Mouse (Mus musculus) intestine, embryonic 14.5 days (tissue): ENCODE data around the gene Fstl4. TPM values are rescaled to one million over a fixed set of nuclear protein-coding genes. Genes with fewer than 3 reads are reported as not detected.
A peak's percentile ranks its signal among the peaks of the same experiment; 100 is the strongest.

Experiments
- ATAC-seq: fragments of 200-750 bp; cut with Nextera tagmentation; replicated peaks from 2 replicates; pipeline ENCODE4 v1.8.0; 2017; ENCODE audit warnings: low read depth, moderate number of reproducible peaks, moderate TSS enrichment, moderate library complexity; ENCODE audit not compliant: low FRiP score, low TSS enrichment
- DNase-seq: peaks from one replicate; pipeline ENCODE4 v3.0.0-alpha.2; 2018; ENCODE audit warnings: low spot score
- H3K27ac ChIP-seq: fragments of 300-500 bp; sonication (generic); 2 replicates; pipeline ENCODE4 v1.5.1; 2014; ENCODE audit warnings: low read depth, mild to moderate bottlenecking, control low read depth
- H3K27me3 ChIP-seq: fragments of 300-500 bp; sonication (generic); replicated peaks from 2 replicates; pipeline ENCODE4 v1.6.1; 2014; ENCODE audit warnings: low read length, control low read depth; ENCODE audit not compliant: control insufficient read depth, insufficient read depth
- H3K36me3 ChIP-seq: fragments of 300-500 bp; sonication (generic); 2 replicates; pipeline ENCODE4 v1.6.1; 2014; ENCODE audit warnings: low read length, control low read depth; ENCODE audit not compliant: control insufficient read depth, insufficient read depth
- H3K4me1 ChIP-seq: fragments of 300-500 bp; sonication (generic); replicated peaks from 2 replicates; pipeline ENCODE4 v1.6.1; 2014; ENCODE audit warnings: low read length, control low read depth, mixed read lengths; ENCODE audit not compliant: control insufficient read depth, insufficient read depth
- H3K4me2 ChIP-seq: fragments of 300-500 bp; sonication (generic); 2 replicates; pipeline ENCODE4 v1.6.1; 2014; ENCODE audit warnings: low read length
- H3K4me3 ChIP-seq: fragments of 300-500 bp; sonication (generic); 2 replicates; pipeline ENCODE4 v1.5.1; 2014; ENCODE audit warnings: low read depth, low read length, control low read depth, mixed read lengths
- H3K9ac ChIP-seq: fragments of 300-500 bp; sonication (generic); 2 replicates; pipeline ENCODE4 v1.6.1; 2014; ENCODE audit warnings: mild to moderate bottlenecking, low read length
- H3K9me3 ChIP-seq: fragments of 300-500 bp; sonication (generic); 2 replicates; pipeline ENCODE4 v1.6.1; 2016; ENCODE audit warnings: low read length, control low read depth; ENCODE audit not compliant: control insufficient read depth
- WGBS: fragments of 180-500 bp; shearing (Covaris S2); extraction: QIAGEN DNeasy Blood & Tissue Kit; methylation state at CpG from one replicate; pipeline ENCODE4 v1.1.7; 2014; 5-methylcytosine and 5-hydroxymethylcytosine counted together
- polyA plus RNA-seq: library from polyadenylated mRNA; unstranded; fragments of >200 nt; fragmentation: Nextera tagmentation; extraction: Ambion mirVana; gene quantifications from 2 replicates; pipeline ENCODE4 v1.2.1, GENCODE M21; 2014

Gene Fstl4
- 6.8 and 7.7 TPM in 2 replicates for polyA plus RNA-seq

DNA sequence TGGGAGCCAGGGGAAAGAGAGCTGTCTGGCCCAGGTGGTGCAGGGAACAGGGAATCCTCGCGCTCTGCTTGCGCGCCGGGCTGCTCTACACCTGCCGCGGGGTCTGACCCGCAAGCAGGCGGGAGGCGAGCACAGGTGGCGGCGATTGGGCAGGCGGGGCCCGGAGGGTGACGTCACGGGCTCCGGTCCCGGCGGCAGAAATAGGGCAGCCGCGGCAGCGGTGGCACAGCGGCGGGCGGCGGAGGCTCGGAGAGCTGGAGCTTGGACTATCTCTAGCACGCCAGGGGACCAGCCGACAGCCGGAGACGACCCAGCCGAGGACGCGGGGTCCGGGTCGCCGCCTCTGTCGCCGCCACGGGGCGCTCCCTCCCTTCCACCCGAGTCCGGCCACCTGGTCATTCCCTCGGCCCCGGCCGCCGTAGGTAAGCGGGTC, at the start of gene Fstl4:
Gene Fstl4 (plus strand): TSS at position 174 of the 433 bp plus-strand sequence.
- peak; percentile 71 for DNase-seq
- Histone ChIP-seq H3K9ac (peak within 1 kb of the TSS; percentile 33), H3K27ac (no peak within 1 kb of the TSS), H3K4me3 (peak within 1 kb of the TSS; percentile 49), H3K27me3 (peaks cover 44% of the 10 kb centered on the region), H3K9me3 (no peaks in the 10 kb centered on the region), H3K36me3 (no peaks in the 10 kb centered on the region), H3K4me1 (peaks cover 7% of the 10 kb centered on the region; the same call in 1 of the 2 replicates), H3K4me2 (peak within 1 kb of the TSS; percentile 99)
- WGBS: under 1% methylated on average over 44 of the region's 48 CpGs
- peak; percentile 75 for ATAC-seq

DNA sequence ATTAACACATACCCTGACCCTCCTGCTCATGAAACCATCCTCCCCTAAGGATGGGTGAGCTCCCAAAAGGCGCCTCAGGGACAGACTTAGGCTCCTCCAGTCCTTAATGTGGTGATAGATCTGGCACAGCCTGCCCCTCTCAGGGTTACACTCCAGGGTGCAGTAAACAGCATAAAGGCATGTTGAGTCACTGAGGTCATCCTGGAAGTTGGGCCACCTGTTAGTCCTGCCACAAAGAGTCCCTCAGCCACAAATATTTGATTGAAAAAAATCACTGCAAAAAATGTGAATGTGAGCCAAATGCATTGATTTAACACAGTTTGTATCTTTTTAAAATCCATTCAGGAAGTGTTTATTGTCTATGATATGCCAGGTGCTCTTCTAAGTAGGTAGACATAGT, 45.9 kb upstream of the Fstl4 start:
- Histone ChIP-seq H3K27me3 (no peaks in the 10 kb centered on the region), H3K4me2 (no peak overlapping the region), H3K4me3 (no peak overlapping the region), H3K4me1 (no peaks in the 10 kb centered on the region), H3K36me3 (no peaks in the 10 kb centered on the region), H3K27ac (no peak overlapping the region), H3K9me3 (no peaks in the 10 kb centered on the region), H3K9ac (no peak overlapping the region)
- ATAC-seq (no peak), DNase-seq (no peak)
- 65% methylated on average over 1 of the region's 1 CpGs for WGBS

DNA sequence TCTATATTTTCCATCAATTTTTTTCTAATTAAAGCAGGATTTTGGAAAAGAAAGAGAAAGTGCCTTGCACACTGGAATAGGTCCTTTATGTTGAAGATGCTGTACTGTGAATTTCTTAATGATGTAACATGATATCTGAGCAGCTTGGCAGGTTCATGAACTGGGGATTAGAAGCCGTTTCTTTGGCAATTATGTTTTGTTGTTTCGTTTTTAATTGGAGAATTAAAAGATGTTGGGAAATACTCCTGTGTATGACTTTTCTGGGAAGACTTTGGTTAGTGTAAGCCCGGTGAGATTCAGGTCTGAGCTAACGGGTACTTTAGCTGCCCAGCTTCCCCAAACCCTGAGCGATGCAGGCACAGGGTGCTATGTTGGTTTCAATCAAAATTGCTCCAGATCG, 43.3 kb upstream of the Fstl4 start:
- Histone ChIP-seq H3K4me3 (no peak overlapping the region), H3K9ac (no peak overlapping the region), H3K27me3 (no peaks in the 10 kb centered on the region), H3K4me1 (no peaks in the 10 kb centered on the region), H3K27ac (no peak overlapping the region), H3K4me2 (no peak overlapping the region), H3K36me3 (no peaks in the 10 kb centered on the region), H3K9me3 (peaks cover 1% of the 10 kb centered on the region; the same call in 1 of the 2 replicates)
- WGBS: 74% methylated on average over 6 of the region's 6 CpGs
- DNase-seq: no peak
- no peak for ATAC-seq

DNA sequence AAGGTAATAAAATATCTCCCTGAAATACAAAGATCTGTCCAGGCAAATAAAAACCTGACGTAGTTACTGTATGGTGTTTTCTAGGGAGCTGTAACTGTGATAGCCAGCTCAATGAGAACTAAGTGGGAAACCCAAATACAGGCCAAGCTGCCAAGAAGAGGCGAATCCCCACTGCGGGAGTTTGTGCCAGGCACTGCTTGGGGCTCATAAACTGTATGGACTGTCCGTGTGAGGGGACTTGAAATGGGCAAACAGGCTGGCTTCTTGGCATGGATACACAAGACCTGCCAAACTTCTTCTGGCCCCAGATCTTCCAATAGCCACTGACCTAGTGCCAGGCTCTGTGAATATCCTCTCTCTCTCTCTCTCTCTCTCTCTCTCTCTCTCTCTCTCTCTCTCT, 41.7 kb upstream of the Fstl4 start:
- Histone ChIP-seq H3K4me2 (no peak overlapping the region), H3K4me1 (no peaks in the 10 kb centered on the region), H3K27me3 (no peaks in the 10 kb centered on the region), H3K27ac (no peak overlapping the region), H3K36me3 (no peaks in the 10 kb centered on the region), H3K9me3 (peaks cover 3% of the 10 kb centered on the region; the same call in 1 of the 2 replicates), H3K4me3 (no peak overlapping the region), H3K9ac (no peak overlapping the region)
- DNase-seq: no peak
- WGBS: 82% methylated on average over 4 of the region's 4 CpGs
- no peak for ATAC-seq

DNA sequence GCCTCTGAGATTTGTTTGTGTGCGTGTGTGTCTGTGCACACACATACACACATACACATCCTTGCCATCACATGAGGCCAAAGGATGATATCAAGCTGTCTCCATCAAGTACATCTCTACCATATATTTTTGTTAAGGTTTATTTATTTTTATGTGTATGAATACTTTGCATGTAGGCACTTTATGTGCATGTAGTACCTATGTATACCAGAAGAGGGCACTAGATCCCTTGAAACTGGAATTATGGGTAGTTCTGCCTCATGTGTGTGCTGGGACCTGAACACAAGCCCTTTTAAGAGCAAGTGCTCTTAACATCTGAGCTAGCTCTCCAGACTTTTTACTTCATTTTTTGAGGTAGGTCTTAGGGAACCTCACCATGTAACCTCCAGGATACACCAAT, 38.4 kb upstream of the Fstl4 start:
- Histone ChIP-seq H3K4me2 (no peak overlapping the region), H3K4me1 (no peaks in the 10 kb centered on the region), H3K9ac (no peak overlapping the region), H3K27me3 (no peaks in the 10 kb centered on the region), H3K4me3 (no peak overlapping the region), H3K9me3 (peaks cover 3% of the 10 kb centered on the region; the same call in 1 of the 2 replicates), H3K27ac (no peak overlapping the region), H3K36me3 (no peaks in the 10 kb centered on the region)
- DNase-seq: no peak
- ATAC-seq: no peak
- 94% methylated on average over 1 of the region's 1 CpGs for whole genome bisulfite sequencing

DNA sequence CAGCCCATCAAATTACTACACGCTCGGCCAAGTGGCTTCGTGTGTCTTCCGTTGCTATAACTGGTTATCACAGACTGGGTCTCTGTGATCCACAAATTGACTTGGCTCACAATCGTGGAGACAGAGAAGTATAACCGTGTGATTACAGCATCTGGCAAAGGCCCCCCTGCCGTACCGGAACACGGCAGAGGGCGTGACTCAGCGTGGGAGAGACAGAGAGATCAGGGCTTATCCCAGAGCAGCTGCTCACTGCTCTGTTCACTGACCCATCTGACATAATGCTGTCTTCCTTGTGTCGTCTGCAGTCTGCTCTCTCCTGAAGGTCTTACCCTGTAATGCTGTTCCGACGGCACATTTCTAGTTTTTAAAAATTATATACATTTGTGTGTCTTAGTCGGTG, 36.0 kb upstream of the Fstl4 start:
- no peak overlapping the region for H3K4me2 ChIP-seq
- H3K4me1 ChIP-seq: no peaks in the 10 kb centered on the region
- no peaks in the 10 kb centered on the region for H3K36me3 ChIP-seq
- no peak for ATAC-seq
- H3K9ac ChIP-seq: no peak overlapping the region
- H3K9me3 ChIP-seq: peaks cover 3% of the 10 kb centered on the region; the same call in 1 of the 2 replicates
- H3K27ac ChIP-seq: no peak overlapping the region
- no peak overlapping the region for H3K4me3 ChIP-seq
- no peaks in the 10 kb centered on the region for H3K27me3 ChIP-seq
- 75% methylated on average over 15 of the region's 15 CpGs for WGBS
- no peak for DNase-seq

DNA sequence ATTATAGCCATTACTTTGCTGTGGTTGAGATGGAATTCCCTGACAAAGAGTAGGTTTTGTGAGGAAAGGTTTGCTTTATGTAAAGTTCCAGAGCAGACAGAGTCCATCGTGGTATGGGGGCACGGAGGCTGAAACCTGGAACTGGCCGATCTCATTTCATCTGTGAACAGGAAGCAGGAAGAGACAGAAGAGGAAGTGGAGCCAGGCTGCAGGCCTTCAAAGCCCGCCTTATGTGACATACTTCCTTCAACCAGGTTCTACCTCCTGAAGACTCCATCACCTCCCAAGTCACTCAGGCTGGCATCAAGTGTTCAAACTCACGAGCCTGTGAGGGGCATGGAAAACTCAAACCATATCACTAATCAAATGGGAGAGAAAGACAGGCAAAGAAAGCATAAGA, 34.5 kb upstream of the Fstl4 start:
- H3K9me3 ChIP-seq: peaks cover 3% of the 10 kb centered on the region; the same call in 1 of the 2 replicates
- H3K4me1 ChIP-seq: no peaks in the 10 kb centered on the region
- ATAC-seq (no peak), DNase-seq (no peak)
- no peaks in the 10 kb centered on the region for H3K36me3 ChIP-seq
- WGBS: 76% methylated on average over 5 of the region's 5 CpGs
- H3K27me3 ChIP-seq: no peaks in the 10 kb centered on the region
- H3K4me3 ChIP-seq: no peak overlapping the region
- no peak overlapping the region for H3K4me2 ChIP-seq
- no peak overlapping the region for H3K27ac ChIP-seq
- no peak overlapping the region for H3K9ac ChIP-seq

DNA sequence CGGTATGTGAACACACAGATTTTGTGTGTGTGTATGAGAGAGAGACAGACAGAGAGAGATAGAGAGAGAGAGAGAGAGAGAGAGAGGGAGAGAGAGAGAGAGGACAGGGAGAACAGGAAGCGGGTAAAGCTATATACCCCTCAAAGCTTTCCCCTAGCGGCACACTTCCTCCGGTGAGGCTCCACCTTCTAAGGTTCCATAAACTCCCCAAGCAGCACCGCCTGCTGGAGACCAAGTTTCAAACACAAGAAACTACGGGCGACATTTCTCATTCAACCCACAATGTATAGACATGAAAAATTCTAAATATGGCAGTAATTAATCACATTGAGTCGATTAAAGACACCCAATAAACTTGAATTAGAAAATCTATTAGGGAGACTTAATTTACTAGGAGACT, 32.5 kb upstream of the Fstl4 start:
- H3K36me3 ChIP-seq: no peaks in the 10 kb centered on the region
- WGBS: 56% methylated on average over 8 of the region's 8 CpGs
- ATAC-seq: no peak

DNA sequence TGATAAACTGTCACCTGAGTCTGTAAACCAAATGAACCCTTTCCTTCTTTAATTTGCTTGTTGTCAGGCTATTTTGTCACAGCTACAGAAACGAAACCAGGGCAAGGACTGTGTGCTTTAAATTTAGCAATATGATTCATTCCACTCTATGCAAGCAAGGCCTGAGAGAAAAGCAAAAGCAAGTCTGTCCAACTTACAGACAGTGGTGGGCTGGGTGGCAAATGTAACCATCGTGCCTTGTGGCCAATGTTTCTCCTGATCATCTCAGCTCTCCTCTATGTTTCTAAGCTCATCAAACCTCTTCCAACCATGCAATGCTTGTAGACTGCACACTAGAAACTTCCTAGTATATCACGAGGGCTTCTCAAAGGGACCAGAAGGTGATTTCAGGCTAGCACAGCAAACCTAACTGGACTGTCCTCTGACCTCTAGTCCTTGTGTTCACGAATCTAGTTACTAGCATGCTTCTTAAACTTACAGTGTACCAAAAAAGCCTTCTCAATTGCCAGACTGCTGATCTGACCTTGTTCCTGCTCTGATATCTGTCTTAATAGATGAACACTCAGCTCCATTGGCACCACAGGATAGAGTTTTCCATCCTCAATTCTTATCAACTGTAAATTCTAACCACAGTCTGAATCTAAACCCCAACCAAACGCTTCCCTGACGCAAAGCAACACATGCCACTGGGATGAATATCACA, 29.8 kb upstream of the Fstl4 start:
- 85% methylated on average over 6 of the region's 6 CpGs for WGBS
- ATAC-seq: no peak

More for the DNA sequence above, 32.5 kb upstream of the Fstl4 start:
- no peaks in the 10 kb centered on the region for H3K9me3 ChIP-seq
- DNase-seq: no peak
- no peak overlapping the region for H3K9ac ChIP-seq
- no peaks in the 10 kb centered on the region for H3K27me3 ChIP-seq
- H3K4me2 ChIP-seq: no peak overlapping the region
- H3K4me3 ChIP-seq: no peak overlapping the region
- no peaks in the 10 kb centered on the region for H3K4me1 ChIP-seq
- H3K27ac ChIP-seq: no peak overlapping the region

More for the DNA sequence above, 29.8 kb upstream of the Fstl4 start:
- H3K27ac ChIP-seq: no peak overlapping the region
- DNase-seq: no peak
- H3K36me3 ChIP-seq: no peaks in the 10 kb centered on the region
- no peak overlapping the region for H3K9ac ChIP-seq
- H3K4me2 ChIP-seq: no peak overlapping the region
- H3K27me3 ChIP-seq: no peaks in the 10 kb centered on the region
- no peaks in the 10 kb centered on the region for H3K4me1 ChIP-seq
- no peaks in the 10 kb centered on the region for H3K9me3 ChIP-seq
- H3K4me3 ChIP-seq: no peak overlapping the region
